Mouse (Mus musculus): ENCODE data around the gene Rbms1.

GRCm38 (mm10) chr2:60882202-60883042 is 80.6 kb downstream of the Rbms1 start:
- TF ChIP-seq POLR2A (IDR thresholded peaks at IDR 0.05; ENCODE audit: borderline replicate concordance, control insufficient read depth, low read depth, low read length) (no peak), CTCF (IDR thresholded peaks at IDR 0.05; ENCODE audit: control insufficient read depth, insufficient read depth, low read length) (no peak)

All from bone marrow, adult 2 months (tissue).